Mouse (Mus musculus) small intestine, adult 2 months (tissue): Measurements from ENCODE around the gene Zic4. TPM values are rescaled to one million over a fixed set of nuclear protein-coding genes. Genes with fewer than 3 reads are reported as not detected.
A peak's percentile ranks its signal among the peaks of the same experiment; 100 is the strongest.

ENCODE experiments used
- H3K27ac ChIP-seq: fragments of 200-500 bp; 2 replicates; pipeline ENCODE4 v1.5.1; 2012; ENCODE audit warnings: low read depth, low read length, control low read depth, inconsistent platforms; ENCODE audit not compliant: insufficient read depth
- H3K27me3 ChIP-seq: fragments of 200-500 bp; 2 replicates; pipeline ENCODE4 v1.6.1; 2012; ENCODE audit warnings: mild to moderate bottlenecking, moderate library complexity, low read length, inconsistent platforms; ENCODE audit not compliant: control insufficient read depth, insufficient read depth
- H3K36me3 ChIP-seq: fragments of 200-500 bp; 2 replicates; pipeline ENCODE4 v1.6.1; 2012; ENCODE audit warnings: mild to moderate bottlenecking, low read length, control low read depth, inconsistent platforms; ENCODE audit not compliant: control insufficient read depth, insufficient read depth
- H3K4me1 ChIP-seq: fragments of 200-500 bp; 2 replicates; pipeline ENCODE4 v1.6.1; 2012; ENCODE audit warnings: low read length, inconsistent platforms, mixed read lengths; ENCODE audit not compliant: control insufficient read depth, insufficient read depth, insufficient read length
- H3K4me3 ChIP-seq: fragments of 200-500 bp; 2 replicates; pipeline ENCODE4 v1.5.1; 2012; ENCODE audit warnings: low read depth, mild to moderate bottlenecking, control low read depth, inconsistent platforms, low read length, moderate library complexity
- CTCF ChIP-seq: fragments of 200-500 bp; IDR thresholded peaks from 2 replicates; pipeline ENCODE4 v1.5.1; 2012; ENCODE audit warnings: low read depth, mild to moderate bottlenecking, control low read depth, inconsistent platforms, low read length, moderate library complexity, mixed read lengths; ENCODE audit not compliant: insufficient replicate concordance, insufficient read length; ENCODE audit errors: extremely low read depth
- POLR2A ChIP-seq: fragments of 200-500 bp; IDR thresholded peaks from 2 replicates; pipeline ENCODE4 v1.6.1; 2012; ENCODE audit warnings: low read depth, mild to moderate bottlenecking, control low read depth, inconsistent platforms, low read length, moderate library complexity
- WGBS: fragments of 180-500 bp; shearing (Covaris S2); methylation state at CpG from one replicate; pipeline ENCODE4 v1.1.7; 2018; 5-methylcytosine and 5-hydroxymethylcytosine counted together
- polyA plus RNA-seq: library from polyadenylated mRNA; depleted of rRNA; stranded (reverse); fragments of >200 nt; gene quantifications from 2 replicates; pipeline ENCODE4 v1.2.3, GENCODE M21; 2012

Zic4 gene
- polyA plus RNA-seq, 1 experiment, result not detected

DNA sequence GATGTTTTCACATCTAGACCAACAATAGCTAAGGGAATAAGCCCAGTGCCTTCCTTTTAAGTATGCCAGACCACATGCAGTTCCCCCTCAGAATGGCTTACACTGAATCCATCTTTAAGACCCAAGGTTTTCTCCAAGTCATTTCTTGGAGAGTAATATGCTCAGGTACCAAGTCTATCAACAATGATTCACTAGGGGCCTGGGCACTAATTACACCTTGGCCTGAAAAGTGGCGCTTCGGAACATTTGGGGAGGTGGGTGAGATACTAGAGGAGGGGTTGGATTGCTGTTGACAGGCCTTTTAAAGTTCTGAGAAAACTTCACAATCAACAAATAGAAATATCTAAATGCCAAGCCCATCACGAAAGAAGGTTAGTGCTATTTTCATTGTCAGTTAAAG lies 4.9 kb upstream of the Zic4 start:
- H3K36me3 ChIP-seq, result no peaks in the 10 kb centered on the region
- 0 out of 2 replicates have a peak, but pooled peaks cover 6% of the 10 kb centered on the region for H3K4me1 ChIP-seq
- H3K27ac ChIP-seq, result no peak overlapping the region
- peaks cover 43% of the 10 kb centered on the region for H3K27me3 ChIP-seq
- 17% methylated on average over 3 of the region's 3 CpGs for WGBS
- H3K4me3 ChIP-seq, result no peak overlapping the region
- TF ChIP-seq POLR2A (no peak), CTCF (no peak)

DNA sequence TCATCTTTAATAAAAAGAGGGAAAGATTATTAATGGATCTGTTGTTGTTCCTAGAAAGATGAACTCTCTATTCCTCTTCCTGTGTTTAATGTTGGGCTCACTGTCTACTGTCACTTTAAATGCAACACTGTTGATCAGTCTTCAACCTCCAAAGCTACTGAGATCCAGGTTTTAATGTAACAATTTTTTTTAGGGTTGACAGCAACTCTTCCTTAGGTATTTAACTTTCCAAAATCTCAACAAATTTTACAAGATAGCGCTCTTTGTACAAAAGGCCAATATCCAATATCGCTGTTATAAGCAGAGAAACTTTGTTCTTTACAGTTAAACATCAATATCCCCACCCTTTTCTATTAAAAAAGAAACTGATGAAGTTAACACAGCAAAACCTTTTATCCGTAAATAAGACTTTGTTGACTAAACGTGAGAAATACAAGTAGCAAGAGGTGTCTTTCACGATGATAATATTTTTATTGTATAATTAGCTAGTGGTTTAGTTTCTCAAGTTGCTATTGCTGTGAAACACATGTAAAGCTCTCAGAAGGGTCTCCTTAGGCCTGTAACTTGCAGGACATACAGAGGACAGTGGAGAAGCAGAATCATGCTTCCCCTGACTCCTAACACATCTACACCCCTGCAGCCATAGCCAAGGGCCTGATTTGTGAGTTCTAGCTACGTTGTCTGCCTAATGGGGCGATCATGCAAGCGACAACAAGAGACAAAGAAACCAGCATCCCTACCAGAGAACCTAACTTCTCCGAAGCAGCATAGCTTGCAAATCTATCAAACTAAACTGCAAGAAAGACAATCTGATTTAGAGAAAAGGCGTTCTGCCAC lies 3.1 kb upstream of the Zic4 start:
- H3K4me3 ChIP-seq, result no peak overlapping the region
- H3K36me3 ChIP-seq, result no peaks in the 10 kb centered on the region
- 0 out of 2 replicates have a peak, but pooled peaks cover 7% of the 10 kb centered on the region for H3K4me1 ChIP-seq
- H3K27ac ChIP-seq, result no peak overlapping the region
- TF ChIP-seq CTCF (no peak), POLR2A (no peak)
- WGBS, result 15% methylated on average over 10 of the region's 10 CpGs
- H3K27me3 ChIP-seq, result peaks cover 53% of the 10 kb centered on the region

DNA sequence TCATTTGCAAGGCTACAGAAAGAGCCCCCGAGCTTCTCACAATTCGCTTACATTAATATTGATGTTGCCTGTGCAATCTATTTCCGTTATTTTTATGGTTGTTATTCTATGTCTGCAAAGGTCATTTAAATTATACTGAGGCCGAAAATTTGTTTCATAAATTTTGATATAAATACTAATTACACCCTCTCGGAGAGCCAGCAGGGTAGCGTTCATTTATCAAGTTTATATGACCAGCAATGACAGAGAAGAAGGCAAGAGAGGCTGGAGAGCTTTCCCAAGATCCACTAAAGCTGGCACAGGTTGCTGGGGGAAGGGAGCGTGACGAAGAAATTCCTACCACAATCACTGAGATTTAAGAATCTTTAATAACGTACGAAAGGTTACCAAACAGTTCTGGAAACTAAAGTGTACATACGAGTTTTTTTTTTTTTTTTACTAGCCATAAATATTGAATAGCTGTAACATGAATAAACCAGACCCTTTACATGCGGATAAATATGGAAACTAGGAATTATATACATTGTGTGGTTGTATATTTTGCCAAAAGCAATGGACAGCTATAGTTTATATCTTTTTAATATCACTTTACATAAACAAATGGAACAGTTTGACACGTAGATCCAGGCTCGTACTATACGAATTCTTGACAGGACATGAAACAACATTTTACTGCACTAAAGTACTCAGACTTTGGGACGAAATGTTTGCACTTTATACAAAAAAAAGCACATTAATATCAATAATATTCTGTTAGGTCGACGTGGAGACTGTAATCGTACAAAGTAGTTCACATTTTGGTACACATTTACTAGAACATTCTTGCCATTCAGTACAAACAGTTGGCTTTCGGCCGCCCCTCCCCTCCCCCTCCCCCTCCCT lies 1.8 kb upstream of the Zic4 start:
- TF ChIP-seq POLR2A (no peak), CTCF (no peak)
- H3K36me3 ChIP-seq, result no peaks in the 10 kb centered on the region
- H3K4me3 ChIP-seq, result no peak overlapping the region
- H3K27me3 ChIP-seq, result peaks cover 53% of the 10 kb centered on the region
- no peak overlapping the region for H3K27ac ChIP-seq
- WGBS, result 9% methylated on average over 21 of the region's 21 CpGs
- peaks cover 15% of the 10 kb centered on the region; the same call in 1 of the 2 replicates for H3K4me1 ChIP-seq

DNA sequence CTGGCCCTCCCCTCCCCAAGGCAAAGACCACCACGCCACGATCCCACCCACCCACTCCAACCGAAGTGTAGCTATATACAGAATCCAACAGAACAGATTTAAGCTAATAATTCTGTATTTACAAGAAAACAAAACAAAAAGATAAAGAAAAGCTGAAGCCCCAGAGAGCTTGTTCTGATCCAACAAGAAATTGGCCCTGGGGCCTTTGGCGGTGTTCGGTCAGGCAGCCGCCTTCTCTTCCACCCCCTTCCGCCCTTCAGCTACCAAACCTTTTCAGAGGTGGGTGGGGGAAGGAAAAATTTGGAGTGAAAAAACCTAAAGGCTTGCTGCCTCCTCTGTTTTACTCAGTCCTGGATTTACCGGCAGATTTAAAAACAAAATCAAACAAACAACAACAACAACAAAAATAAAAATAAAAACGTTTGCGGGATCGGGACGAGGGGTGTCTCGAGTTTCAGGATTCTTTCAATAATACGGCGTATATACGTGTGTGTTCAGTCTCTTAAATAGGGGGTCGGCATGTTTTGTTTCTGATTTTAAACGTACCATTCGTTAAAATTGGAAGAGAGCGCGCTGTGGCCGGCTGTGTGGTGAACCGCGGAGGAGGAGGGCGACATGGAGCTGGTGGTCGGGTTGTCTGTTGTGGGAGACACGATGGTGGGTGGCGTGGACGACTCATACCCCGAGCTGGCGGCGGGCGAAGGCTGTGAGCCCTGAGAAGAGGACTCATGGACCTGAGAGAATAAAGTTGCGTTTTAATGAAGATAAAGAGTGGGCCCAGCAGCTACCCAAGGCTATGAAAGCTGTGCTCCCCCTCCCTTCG lies 969 bp upstream of the Zic4 start:
- WGBS, result 5% methylated on average over 35 of the region's 35 CpGs
- H3K27me3 ChIP-seq, result peaks cover 54% of the 10 kb centered on the region
- H3K27ac ChIP-seq, result no peak overlapping the region
- H3K4me3 ChIP-seq, result peak overlapping the region; percentile 49; the same call in 1 of the 2 replicates
- TF ChIP-seq CTCF (no peak), POLR2A (no peak)
- no peaks in the 10 kb centered on the region for H3K36me3 ChIP-seq
- H3K4me1 ChIP-seq, result peaks cover 14% of the 10 kb centered on the region; the same call in 1 of the 2 replicates

DNA sequence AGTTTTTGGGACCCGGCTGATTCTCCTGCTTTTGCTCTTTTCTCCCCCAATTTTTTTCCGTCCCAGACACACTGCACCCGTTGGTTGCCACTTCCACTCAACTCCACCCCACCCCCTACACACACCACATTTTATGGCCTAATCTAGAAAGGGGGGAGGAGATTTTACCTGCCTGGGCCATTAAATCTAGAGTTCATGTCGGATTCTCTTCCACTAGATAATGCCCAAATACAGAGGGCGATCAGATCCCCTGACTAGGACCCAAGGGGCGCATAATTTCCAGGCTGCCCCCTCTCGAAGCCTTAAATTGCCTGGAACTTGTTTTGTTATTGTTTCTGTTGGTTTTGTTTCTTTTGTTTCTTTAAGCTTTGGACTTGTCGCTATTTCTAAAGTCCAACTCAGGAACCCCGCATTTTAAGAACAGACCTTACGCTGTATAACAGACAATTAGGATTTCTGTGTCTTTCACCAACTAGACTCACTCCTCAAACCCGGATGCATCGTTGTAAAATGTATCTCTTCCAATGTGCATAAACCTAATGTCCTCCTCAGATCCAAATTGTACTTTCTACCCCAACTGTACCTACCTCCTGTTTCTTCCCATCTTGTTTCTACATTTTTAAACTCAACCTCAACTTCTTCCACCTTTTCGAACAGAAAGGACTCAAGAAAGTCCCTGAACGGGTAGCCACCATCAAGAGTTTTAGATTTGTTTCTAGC lies 958 bp downstream of the Zic4 start:
- H3K4me1 ChIP-seq, result peaks cover 14% of the 10 kb centered on the region; the same call in 1 of the 2 replicates
- no peak overlapping the region for H3K27ac ChIP-seq
- no peak overlapping the region for H3K4me3 ChIP-seq
- 11% methylated on average over 14 of the region's 14 CpGs for WGBS
- TF ChIP-seq POLR2A, result no peak
- no peak for TF ChIP-seq CTCF
- H3K36me3 ChIP-seq, result no peaks in the 10 kb centered on the region
- peaks cover 68% of the 10 kb centered on the region for H3K27me3 ChIP-seq

DNA sequence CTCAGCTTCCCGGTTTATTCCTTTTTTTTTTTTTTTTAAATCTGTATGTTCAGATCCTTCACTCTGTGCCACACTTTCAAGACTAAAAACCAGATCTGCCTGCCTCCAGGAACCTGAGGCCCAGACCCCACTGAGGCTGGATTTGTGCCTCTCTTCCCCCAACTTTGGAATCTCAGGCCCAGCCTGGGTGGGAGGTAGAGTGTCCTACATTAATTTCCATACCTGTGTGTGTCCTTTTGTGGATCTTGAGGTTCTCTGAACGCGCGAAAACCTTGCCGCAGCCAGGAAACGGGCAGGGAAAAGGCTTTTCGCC lies 1.6 kb downstream of the Zic4 start:
- Histone ChIP-seq H3K27me3 (peaks cover 72% of the 10 kb centered on the region), H3K36me3 (no peaks in the 10 kb centered on the region), H3K27ac (no peak overlapping the region), H3K4me3 (no peak overlapping the region), H3K4me1 (peaks cover 14% of the 10 kb centered on the region; the same call in 1 of the 2 replicates)
- 10% methylated on average over 7 of the region's 7 CpGs for WGBS
- TF ChIP-seq CTCF (no peak), POLR2A (no peak)
